In the genomic region with DNA sequence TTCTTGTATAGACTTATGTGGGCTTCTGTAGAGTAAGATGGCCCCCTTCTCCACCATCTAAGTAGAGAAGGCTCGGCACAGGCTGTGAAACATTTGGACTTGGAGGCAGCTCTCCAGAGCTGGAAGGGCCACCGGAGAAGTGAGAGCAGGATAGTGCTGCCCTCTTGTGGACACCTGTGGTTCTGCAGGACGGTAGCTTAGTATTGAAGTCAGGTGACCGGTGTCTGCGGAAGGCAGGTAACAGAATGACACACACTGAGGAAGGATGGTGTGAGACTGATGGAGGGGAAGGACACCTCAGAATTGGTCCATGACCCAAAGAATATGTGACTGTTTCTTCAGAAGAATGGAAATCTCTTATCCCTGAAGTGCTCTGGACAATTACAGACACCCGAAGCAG, we compare ENCODE assay signal across 10 mouse cellular contexts. TPM values are rescaled to one million over a fixed set of nuclear protein-coding genes. Genes with fewer than 3 reads are reported as not detected.
A peak's percentile ranks its signal among the peaks of the same experiment; 100 is the strongest.
DNase-seq lines count a peak whose midpoint lies in the region; ATAC-seq and TF ChIP-seq lines count a peak whose summit lies in the region.
"Had no signal": no experiment of that assay in that cellular context is flagged by ENCODE, and none has a peak within 500 bp of the region (broad histone marks: within the 10 kb centered on the region; RNA-seq: fewer than 3 reads in every experiment).

No protein-coding gene starts in this region.

- H3K4me3 ChIP-seq in intestine, postnatal 0 days (ENCODE audit: low read depth, low read length) = no peak overlapping the region
- no peak overlapping the region for H3K4me3 ChIP-seq in intestine, embryonic 16.5 days (ENCODE audit: low read length)
- no peak overlapping the region for H3K4me3 ChIP-seq in left cerebral cortex, adult 2 months
- no peak overlapping the region for H3K4me3 ChIP-seq in neural tube, embryonic 11.5 days (ENCODE audit: low read depth, low read length)
- H3K4me3 ChIP-seq: embryonic facial prominence, embryonic 15.5 days; limb, embryonic 15.5 days had no signal

- DNase-seq in ES-CJ7 (ENCODE audit: low read depth, low spot score) = peak; percentile 86
- peak; percentile 35 for DNase-seq in c-Kit-positive CD71-positive TER-119-positive erythroid progenitor cells, embryonic 14.5 days (ENCODE audit: low spot score)
- DNase-seq in frontal cortex, postnatal 25 days (ENCODE audit: low spot score in 2 of 2) = peak; percentile 44 to 59
- DNase-seq in left cerebral cortex, adult 2 months (ENCODE audit: extremely low spot score in 1 of 2, low spot score in 2 of 2) = peak; percentile 52 to 66
- peak; percentile 49 for DNase-seq in neural tube, embryonic 11.5 days (ENCODE audit: low spot score)
- peak; percentile 54 for DNase-seq in urinary bladder, postnatal 25 days (ENCODE audit: low spot score)

- 0 out of 2 replicates have a peak, but pooled peaks have one; percentile 28 for ATAC-seq in intestine, postnatal 0 days
- no peak for ATAC-seq in intestine, embryonic 16.5 days
- ATAC-seq in neural tube, embryonic 11.5 days (ENCODE audit: insufficient read depth, low FRiP score, low TSS enrichment) = no peak

- peaks cover 11% of the 10 kb centered on the region for H3K27me3 ChIP-seq in intestine, postnatal 0 days (replicated peaks; ENCODE audit: control insufficient read depth, insufficient read depth, low read length)
- H3K27me3 ChIP-seq in intestine, embryonic 16.5 days (replicated peaks; ENCODE audit: control insufficient read depth, insufficient read depth, low read length) = 0 out of 2 replicates have a peak, but pooled peaks cover 12% of the 10 kb centered on the region
- peaks cover 20% of the 10 kb centered on the region for H3K27me3 ChIP-seq in neural tube, embryonic 11.5 days (ENCODE audit: control insufficient read depth, insufficient read depth, low read length)

- 31% methylated on average over 6 of the region's 6 CpGs for WGBS in intestine, postnatal 0 days
- 29% methylated on average over 6 of the region's 6 CpGs for WGBS in intestine, embryonic 16.5 days
- WGBS in neural tube, embryonic 11.5 days = 31% methylated on average over 6 of the region's 6 CpGs

- H3K27ac ChIP-seq in intestine, postnatal 0 days (ENCODE audit: low read depth, low read length) = no peak overlapping the region
- no peak overlapping the region for H3K27ac ChIP-seq in intestine, embryonic 16.5 days (ENCODE audit: low read length)
- H3K27ac ChIP-seq in left cerebral cortex, adult 2 months = no peak overlapping the region
- no peak overlapping the region for H3K27ac ChIP-seq in neural tube, embryonic 11.5 days (ENCODE audit: low read depth, low read length)
- H3K27ac ChIP-seq: embryonic facial prominence, embryonic 15.5 days; limb, embryonic 15.5 days had no signal

- no peaks in the 10 kb centered on the region for H3K9me3 ChIP-seq in intestine, postnatal 0 days (ENCODE audit: control insufficient read depth)
- H3K9me3 ChIP-seq in intestine, embryonic 16.5 days (ENCODE audit: control insufficient read depth, low read length) = no peaks in the 10 kb centered on the region
- H3K9me3 ChIP-seq in neural tube, embryonic 11.5 days (ENCODE audit: control insufficient read depth, low read length) = no peaks in the 10 kb centered on the region
- H3K9me3 ChIP-seq: embryonic facial prominence, embryonic 15.5 days; limb, embryonic 15.5 days had no signal

- H3K36me3 ChIP-seq in intestine, postnatal 0 days (ENCODE audit: control insufficient read depth, insufficient read depth) = no peaks in the 10 kb centered on the region
- no peaks in the 10 kb centered on the region for H3K36me3 ChIP-seq in intestine, embryonic 16.5 days (ENCODE audit: control insufficient read depth, insufficient read depth, low read length)
- H3K36me3 ChIP-seq in neural tube, embryonic 11.5 days (ENCODE audit: control insufficient read depth, insufficient read depth, low read length) = no peaks in the 10 kb centered on the region
- H3K36me3 ChIP-seq: embryonic facial prominence, embryonic 15.5 days; limb, embryonic 15.5 days had no signal

- no peak overlapping the region for H3K9ac ChIP-seq in intestine, postnatal 0 days (ENCODE audit: low read depth, low read length)
- H3K9ac ChIP-seq in intestine, embryonic 16.5 days (ENCODE audit: low read depth, low read length) = no peak overlapping the region
- H3K9ac ChIP-seq in neural tube, embryonic 11.5 days (ENCODE audit: low read length) = no peak overlapping the region
- H3K9ac ChIP-seq: embryonic facial prominence, embryonic 15.5 days; limb, embryonic 15.5 days had no signal

- H3K4me1 ChIP-seq in intestine, postnatal 0 days (replicated peaks; ENCODE audit: control insufficient read depth, insufficient read depth, low read length) = no peaks in the 10 kb centered on the region
- no peaks in the 10 kb centered on the region for H3K4me1 ChIP-seq in intestine, embryonic 16.5 days (ENCODE audit: control insufficient read depth, insufficient read depth, low read length)
- H3K4me1 ChIP-seq in neural tube, embryonic 11.5 days (ENCODE audit: control insufficient read depth, insufficient read depth, low read length) = no peaks in the 10 kb centered on the region

- intact Hi-C loops in left cerebral cortex, adult 2 months (cut with DNase I) = loop anchor here (5.0 kb wide), 3 partner anchors 113 to 248 kb away; no protein-coding TSS in a partner anchor

- peak; percentile 85 for TF ChIP-seq CTCF in intestine, postnatal 0 days (IDR thresholded peaks at IDR 0.05; ENCODE audit: low read depth)
- peak; percentile 89 for TF ChIP-seq CTCF in left cerebral cortex, adult 2 months (IDR thresholded peaks at IDR 0.05)

- no peak overlapping the region for H3K4me2 ChIP-seq in intestine, postnatal 0 days (replicated peaks; ENCODE audit: low read depth)
- no peak overlapping the region for H3K4me2 ChIP-seq in intestine, embryonic 16.5 days (ENCODE audit: low read depth, low read length)
- H3K4me2 ChIP-seq in neural tube, embryonic 11.5 days (ENCODE audit: low read depth) = no peak overlapping the region
- H3K4me2 ChIP-seq: embryonic facial prominence, embryonic 15.5 days; limb, embryonic 15.5 days had no signal

RNA-seq across cellular contexts. Expression of gene Lmx1a, which starts 19.2 kb away (rescaled TPM):
- 0.24 and 0.27 TPM in 2 replicates for polyA plus RNA-seq in intestine, postnatal 0 days (2015; fragmentation: Nextera tagmentation; extraction: Ambion mirVana)
- 0.54 and 0.56 TPM in 2 replicates for polyA plus RNA-seq in intestine, embryonic 16.5 days (2015; fragmentation: Nextera tagmentation; extraction: Ambion mirVana)
- not detected for total RNA-seq in left cerebral cortex, adult 2 months (2021)
- polyA plus RNA-seq in neural tube, embryonic 11.5 days (2014; fragmentation: Nextera tagmentation; extraction: Ambion mirVana) = 2.8 and 3.7 TPM in 2 replicates

Comparison
In these comparisons a context has a peak if more than half of its experiments do, and no peak if none do; other contexts are left out.
1. DNase-seq: peak in every context shown above with its lines; median percentile 86 in ES-CJ7; 59 in left cerebral cortex, adult 2 months; 54 in urinary bladder, postnatal 25 days; 52 in frontal cortex, postnatal 25 days; 49 in neural tube, embryonic 11.5 days; 35 in c-Kit-positive CD71-positive TER-119-positive erythroid progenitor cells, embryonic 14.5 days.